Mouse (Mus musculus) lung, adult 2 months (tissue): ENCODE measurements around the gene Tinf2. TPM values are rescaled to one million over a fixed set of nuclear protein-coding genes. Genes with fewer than 3 reads are reported as not detected.

Experiments
- DNase-seq: peaks from one replicate; pipeline ENCODE4 v3.0.0; 2022
- H3K4me1 ChIP-seq: fragments of 200-500 bp; 2 replicates; pipeline ENCODE4 v1.6.1; 2011; ENCODE audit warnings: low read length; ENCODE audit not compliant: control insufficient read depth, insufficient read depth
- H3K4me3 ChIP-seq: fragments of 200-500 bp; replicated peaks from 2 replicates; pipeline ENCODE3; 2011; ENCODE audit warnings: low read depth, mild to moderate bottlenecking, control low read depth, low read length; ENCODE audit errors: extremely low read depth
- CTCF ChIP-seq: fragments of 200-500 bp; IDR thresholded peaks from 2 replicates; pipeline ENCODE4 v1.5.1; 2011; ENCODE audit warnings: mild to moderate bottlenecking, low read length, control low read depth; ENCODE audit not compliant: insufficient read depth
- POLR2A ChIP-seq: fragments of 200-500 bp; IDR thresholded peaks from 2 replicates; pipeline ENCODE4 v1.6.1; 2011; ENCODE audit warnings: low read depth, mild to moderate bottlenecking, control low read depth, low read length, borderline replicate concordance; ENCODE audit errors: extremely low read depth
- WGBS: fragments of 180-500 bp; shearing (Covaris S2); methylation state at CpG from one replicate; pipeline ENCODE4 v1.1.7; 2018; 5-methylcytosine and 5-hydroxymethylcytosine counted together
- polyA plus RNA-seq: library from polyadenylated mRNA; depleted of rRNA; stranded (reverse); fragments of >200 nt; gene quantifications from 2 replicates; pipeline ENCODE4 v1.2.3, GENCODE M21; 2012; rRNA removed

Tinf2 gene
- polyA plus RNA-seq, 1 experiment = 14.8 TPM

GRCm38 (mm10) chr14:55641291-55641690 lies 40.3 kb downstream of the Tinf2 start:
- Histone ChIP-seq H3K4me3 (no peak overlapping the region), H3K4me1 (peaks cover 16% of the 10 kb centered on the region)
- TF ChIP-seq CTCF (no peak), POLR2A (no peak)
- DNase-seq = no peak
- 90% methylated on average over 13 of the region's 13 CpGs for WGBS

GRCm38 (mm10) chr14:55640816-55641215 lies 40.8 kb downstream of the Tinf2 start:
- H3K4me1 ChIP-seq = peaks cover 16% of the 10 kb centered on the region
- TF ChIP-seq POLR2A = no peak
- no peak for TF ChIP-seq CTCF
- 96% methylated on average over 14 of the region's 14 CpGs for WGBS
- no peak for DNase-seq
- H3K4me3 ChIP-seq = no peak overlapping the region

GRCm38 (mm10) chr14:55637795-55638194 lies 43.8 kb downstream of the Tinf2 start, which contains the start of gene Gm49378:
TSS of gene Gm49378 (minus strand) at chr14:55637895.
- Histone ChIP-seq H3K4me3 (no peak within 1 kb of the TSS), H3K4me1 (peaks cover 10% of the 10 kb centered on the region)
- 93% methylated on average over 9 of the region's 9 CpGs for WGBS
- no peak for DNase-seq
- no peak for TF ChIP-seq POLR2A
- TF ChIP-seq CTCF = no peak

- under 1% methylated on average over 33 of the region's 33 CpGs for WGBS
- DNase-seq = peak; percentile 81
- TF ChIP-seq CTCF = no peak
- peak; percentile 86; the same call in 1 of the 2 replicates for TF ChIP-seq POLR2A
Measured at GRCm38 (mm10) chr14:55635523-55636007, 46.1 kb downstream of the Tinf2 start, which contains the start of gene Ipo4. TSS of gene Ipo4 (minus strand) at chr14:55635957.

GRCm38 (mm10) chr14:55634874-55635522 lies 46.6 kb downstream of the Tinf2 start:
- DNase-seq = no peak
- no peak for TF ChIP-seq POLR2A
- TF ChIP-seq CTCF = no peak
- H3K4me1 ChIP-seq = peaks cover 5% of the 10 kb centered on the region
- WGBS = 6% methylated on average over 23 of the region's 23 CpGs
- peak overlapping the region; percentile 75 for H3K4me3 ChIP-seq

More at GRCm38 (mm10) chr14:55635523-55636007, 46.1 kb downstream of the Tinf2 start, which contains the start of gene Ipo4:
- H3K4me1 ChIP-seq = peaks cover 5% of the 10 kb centered on the region
- H3K4me3 ChIP-seq = peak within 1 kb of the TSS; percentile 75

- TF ChIP-seq POLR2A (no peak), CTCF (peak; percentile 90)
- no peak overlapping the region for H3K4me3 ChIP-seq
- WGBS = 45% methylated on average over 5 of the region's 5 CpGs
- peak; percentile 64 for DNase-seq
- no peaks in the 10 kb centered on the region for H3K4me1 ChIP-seq
Measured at GRCm38 (mm10) chr14:55629312-55629711, 52.3 kb downstream of the Tinf2 start.

- H3K4me1 ChIP-seq = no peaks in the 10 kb centered on the region
- no peak for TF ChIP-seq CTCF
- TF ChIP-seq POLR2A = no peak
- no peak for DNase-seq
- WGBS = 86% methylated on average over 27 of the region's 27 CpGs
- no peak overlapping the region for H3K4me3 ChIP-seq
Measured at GRCm38 (mm10) chr14:55628077-55628827, 53.4 kb downstream of the Tinf2 start.

Other genes starting within 250 kb of the Tinf2 start
- 25.0 and 28.1 TPM in 2 replicates for gene Dhrs4, start 203.1 kb downstream of the Tinf2 start, polyA plus RNA-seq
- 1.8 and 3.0 TPM in 2 replicates for gene Carmil3, start 191.2 kb downstream of the Tinf2 start, polyA plus RNA-seq
- 0.05 and 0.07 TPM in 2 replicates for gene Cpne6, start 171.4 kb downstream of the Tinf2 start, polyA plus RNA-seq
- not detected in 2 replicates for gene Nrl, start 156.8 kb downstream of the Tinf2 start, polyA plus RNA-seq
- 31.6 and 34.1 TPM in 2 replicates for gene Pck2, start 141.6 kb downstream of the Tinf2 start, polyA plus RNA-seq
- gene Dcaf11, start 121.8 kb downstream of the Tinf2 start, polyA plus RNA-seq = 96.0 and 124 TPM in 2 replicates
- gene A730061H03Rik, start 121.4 kb downstream of the Tinf2 start, polyA plus RNA-seq = 0.60 and 1.8 TPM in 2 replicates
- 5.1 and 17.5 TPM in 2 replicates for gene Fitm1, start 106.2 kb downstream of the Tinf2 start, polyA plus RNA-seq
- 82.8 and 98.6 TPM in 2 replicates for gene Psme1, start 103.7 kb downstream of the Tinf2 start, polyA plus RNA-seq
- 20.7 and 20.8 TPM in 2 replicates for gene Emc9, start 96.5 kb downstream of the Tinf2 start, polyA plus RNA-seq
- 45.0 and 60.5 TPM in 2 replicates for gene Psme2, start 90.7 kb downstream of the Tinf2 start, polyA plus RNA-seq
- gene Rnf31, start 90.1 kb downstream of the Tinf2 start, polyA plus RNA-seq = 37.7 and 42.8 TPM in 2 replicates
- 77.3 and 82.6 TPM in 2 replicates for gene Irf9, start 78.2 kb downstream of the Tinf2 start, polyA plus RNA-seq
- 6.0 and 9.7 TPM in 2 replicates for gene Rec8, start 63.8 kb downstream of the Tinf2 start, polyA plus RNA-seq
- gene Ipo4, start 45.9 kb downstream of the Tinf2 start, polyA plus RNA-seq = 52.7 and 83.9 TPM in 2 replicates
- 6.0 and 9.5 TPM in 2 replicates for gene Gm49378, start 43.9 kb downstream of the Tinf2 start, polyA plus RNA-seq
- 81.4 and 91.7 TPM in 2 replicates for gene Tm9sf1, start 38.0 kb downstream of the Tinf2 start, polyA plus RNA-seq
- gene Tssk4, start 31.6 kb downstream of the Tinf2 start, polyA plus RNA-seq = 0.70 and 1.0 TPM in 2 replicates
- gene Mdp1, start 21.3 kb downstream of the Tinf2 start, polyA plus RNA-seq = 15.1 and 20.4 TPM in 2 replicates
- gene Gmpr2, start 9.9 kb downstream of the Tinf2 start, polyA plus RNA-seq = 11.8 and 18.7 TPM in 2 replicates
- 170 and 270 TPM in 2 replicates for gene Nedd8, start 9.7 kb downstream of the Tinf2 start, polyA plus RNA-seq
- gene Tgm1, start 32.1 kb upstream of the Tinf2 start, polyA plus RNA-seq = 3.4 and 30.7 TPM in 2 replicates
- gene Rabggta, start 40.4 kb upstream of the Tinf2 start, polyA plus RNA-seq = 42.0 and 57.3 TPM in 2 replicates
- 69.2 and 89.0 TPM in 2 replicates for gene Dhrs1, start 63.9 kb upstream of the Tinf2 start, polyA plus RNA-seq
- 12.7 and 16.8 TPM in 2 replicates for gene Nop9, start 63.9 kb upstream of the Tinf2 start, polyA plus RNA-seq
- gene Cideb, start 76.6 kb upstream of the Tinf2 start, polyA plus RNA-seq = 3.8 and 4.0 TPM in 2 replicates
- gene Ltb4r2, start 79.6 kb upstream of the Tinf2 start, polyA plus RNA-seq = 1.1 and 2.6 TPM in 2 replicates
- 6.5 and 7.1 TPM in 2 replicates for gene Ltb4r1, start 84.1 kb upstream of the Tinf2 start, polyA plus RNA-seq
- gene Adcy4, start 102.3 kb upstream of the Tinf2 start, polyA plus RNA-seq = 157 and 169 TPM in 2 replicates
- gene Ripk3, start 107.0 kb upstream of the Tinf2 start, polyA plus RNA-seq = 7.5 and 10.0 TPM in 2 replicates
- 26.4 and 27.3 TPM in 2 replicates for gene Nfatc4, start 141.3 kb upstream of the Tinf2 start, polyA plus RNA-seq
- gene Nynrin, start 172.2 kb upstream of the Tinf2 start, polyA plus RNA-seq = 9.4 and 12.4 TPM in 2 replicates
- gene Cbln3, start 202.6 kb upstream of the Tinf2 start, polyA plus RNA-seq = 0.15 and 0.34 TPM in 2 replicates
- gene Khnyn, start 203.1 kb upstream of the Tinf2 start, polyA plus RNA-seq = 20.3 and 24.2 TPM in 2 replicates
- gene Sdr39u1, start 218.5 kb upstream of the Tinf2 start, polyA plus RNA-seq = 37.6 and 51.9 TPM in 2 replicates